ENCODE assay signal across 8 mouse cellular contexts in genomic region chr7:18925162-18925938, GRCm38 (mm10). TPM values are rescaled to one million over a fixed set of nuclear protein-coding genes. Genes with fewer than 3 reads are reported as not detected.
DNase-seq lines count a peak whose midpoint lies in the region; ATAC-seq lines count a peak whose summit lies in the region.

Gene Nova2, plus strand, starts transcription at chr7:18925888.

- H3K4me3 ChIP-seq in intestine, embryonic 16.5 days (ENCODE audit: low read length), result peak within 1 kb of the TSS; percentile 58

- H3K36me3 ChIP-seq in intestine, embryonic 16.5 days (ENCODE audit: control insufficient read depth, insufficient read depth, low read length), result no peaks in the 10 kb centered on the region

- H3K9me3 ChIP-seq in intestine, embryonic 16.5 days (ENCODE audit: control insufficient read depth, low read length), result no peaks in the 10 kb centered on the region

- H3K27me3 ChIP-seq in intestine, embryonic 16.5 days (replicated peaks; ENCODE audit: control insufficient read depth, insufficient read depth, low read length), result peaks cover 46% of the 10 kb centered on the region

- WGBS in intestine, embryonic 16.5 days, result under 1% methylated on average over 32 of the region's 45 CpGs

- intact Hi-C loops in left cerebral cortex, postnatal 25 days (cut with DNase I), result loop anchor here (1.0 to 2.0 kb wide), 3 partner anchors 17 to 65 kb away; partner anchors contain the start of gene Mypop

- H3K9ac ChIP-seq in intestine, embryonic 16.5 days (ENCODE audit: low read depth, low read length), result peak within 1 kb of the TSS; percentile 67

- peak; percentile 93 for DNase-seq in adrenal gland, postnatal 14 days
- DNase-seq in embryo, embryonic 9.5 days (ENCODE audit: extremely low spot score), result peak; percentile 94
- peak; percentile 97 to 99 for DNase-seq in left cerebral cortex, postnatal 25 days (ENCODE audit: low spot score in 2 of 2)
- peak; percentile 93 for DNase-seq in mesoderm, embryonic 11.5 days (ENCODE audit: low read depth, low spot score)
- DNase-seq in right cerebral cortex, postnatal 14 days, result peak; percentile 98
- DNase-seq in yolk sac, embryonic 10.5 days (ENCODE audit: low spot score), result peak; percentile 80

- H3K4me2 ChIP-seq in intestine, embryonic 16.5 days (ENCODE audit: low read depth, low read length), result peak within 1 kb of the TSS; percentile 87

- peaks cover 7% of the 10 kb centered on the region; the same call in 1 of the 2 replicates for H3K4me1 ChIP-seq in intestine, embryonic 16.5 days (ENCODE audit: control insufficient read depth, insufficient read depth, low read length)

- no peak within 1 kb of the TSS for H3K27ac ChIP-seq in intestine, embryonic 16.5 days (ENCODE audit: low read length)

- peak; percentile 92 for ATAC-seq in granulocyte monocyte progenitor cell, adult 5-6 weeks (replicated peaks; ENCODE audit: poor library complexity, severe bottlenecking)
- ATAC-seq in intestine, embryonic 16.5 days, result peak; percentile 92

RNA-seq across cellular contexts. Expression of gene Nova2, which starts in this region (rescaled TPM):
- 7.2 and 8.0 TPM in 2 replicates for total RNA-seq in adrenal gland, postnatal 14 days (2021)
- not detected in 2 replicates for total RNA-seq in granulocyte monocyte progenitor cell, adult 5-6 weeks (2014; fragmentation: Nextera tagmentation)
- not detected in 2 replicates for total RNA-seq in granulocyte monocyte progenitor cell, adult 5-6 weeks (2017)
- polyA plus RNA-seq in intestine, embryonic 16.5 days (2015; fragmentation: Nextera tagmentation; extraction: Ambion mirVana), result 0.34 and 0.40 TPM in 2 replicates
- total RNA-seq in left cerebral cortex, postnatal 25 days (2021), result 10 to 100 TPM; 78.2 to 84.6 TPM

Comparison
In these comparisons a context has a peak if more than half of its experiments do, and no peak if none do; other contexts are left out.
1. Peak in ATAC-seq in granulocyte monocyte progenitor cell, adult 5-6 weeks; RNA of the gene not detected or under 1 TPM.
2. Peak in ATAC-seq, H3K4me3 ChIP-seq, H3K9ac ChIP-seq and H3K4me2 ChIP-seq in intestine, embryonic 16.5 days; RNA of the gene not detected or under 1 TPM.